Mouse (Mus musculus): Measurements from ENCODE around the gene Adgrl3. TPM values are rescaled to one million over a fixed set of nuclear protein-coding genes. Genes with fewer than 3 reads are reported as not detected.

The Adgrl3 gene
- polyA plus RNA-seq, 1 experiment = 64.4 TPM

DNA sequence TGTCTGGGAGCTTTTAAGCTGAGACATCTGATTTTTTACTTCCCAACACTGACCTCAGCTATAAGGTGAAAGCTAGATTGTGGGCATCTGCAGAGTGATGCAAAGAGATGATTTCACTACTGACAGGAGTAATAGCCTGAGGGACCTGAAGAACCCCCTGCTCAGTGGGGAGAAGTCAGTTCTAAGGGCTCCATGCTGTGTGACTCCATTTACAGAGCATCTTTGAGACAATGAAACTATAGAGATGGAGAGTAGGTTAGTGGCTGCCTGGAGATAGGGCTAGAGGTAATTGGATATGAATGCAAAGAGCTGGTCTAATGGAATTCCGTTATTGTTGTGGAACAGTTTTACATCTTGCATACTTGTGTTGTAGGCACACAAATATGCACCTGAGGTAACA lies 603.9 kb downstream of the Adgrl3 start:
- no peak for DNase-seq (ENCODE audit: extremely low spot score in 1 of 2, low spot score in 1 of 2)

DNA sequence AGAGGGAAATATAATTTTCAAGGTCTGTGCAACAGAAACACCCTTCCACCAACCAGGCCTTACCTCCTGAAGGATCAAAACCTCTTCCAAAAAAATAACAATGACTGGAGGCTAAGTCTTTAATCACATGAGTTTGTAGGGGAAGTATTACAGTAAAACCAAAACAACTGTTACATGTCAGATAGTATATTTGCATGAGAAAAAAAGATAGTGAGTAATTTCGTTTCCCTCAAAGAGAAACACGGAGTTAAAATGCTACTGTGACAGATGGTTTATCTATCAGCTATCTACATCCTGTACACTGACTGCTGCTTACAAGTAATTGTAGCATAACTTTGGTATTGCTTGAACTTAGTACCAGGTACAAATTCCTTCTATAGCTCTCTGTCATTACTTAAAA lies 616.2 kb downstream of the Adgrl3 start:
- no peak for DNase-seq (ENCODE audit: extremely low spot score in 1 of 2, low spot score in 1 of 2)

DNA sequence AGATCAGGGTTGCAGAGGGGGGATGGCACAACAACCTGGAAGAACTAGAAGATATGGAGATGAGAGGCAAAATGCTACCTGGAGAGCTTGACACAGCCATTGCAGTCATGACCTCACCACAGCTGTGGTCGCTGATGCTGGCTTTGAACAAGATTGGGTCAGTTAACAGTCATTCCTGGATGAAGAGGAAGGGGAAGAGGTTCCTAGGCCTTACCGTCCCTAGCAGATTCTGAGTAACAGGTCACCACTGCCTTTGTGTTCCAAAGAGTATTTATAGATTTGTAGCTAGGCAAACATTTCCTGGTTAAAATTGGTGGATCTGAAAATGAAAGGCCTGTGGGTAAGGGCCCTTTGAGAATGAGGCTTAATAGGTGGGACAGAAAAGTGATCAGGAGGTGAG lies 618.5 kb downstream of the Adgrl3 start:
- DNase-seq (ENCODE audit: extremely low spot score in 1 of 2, low spot score in 1 of 2) = no peak

DNA sequence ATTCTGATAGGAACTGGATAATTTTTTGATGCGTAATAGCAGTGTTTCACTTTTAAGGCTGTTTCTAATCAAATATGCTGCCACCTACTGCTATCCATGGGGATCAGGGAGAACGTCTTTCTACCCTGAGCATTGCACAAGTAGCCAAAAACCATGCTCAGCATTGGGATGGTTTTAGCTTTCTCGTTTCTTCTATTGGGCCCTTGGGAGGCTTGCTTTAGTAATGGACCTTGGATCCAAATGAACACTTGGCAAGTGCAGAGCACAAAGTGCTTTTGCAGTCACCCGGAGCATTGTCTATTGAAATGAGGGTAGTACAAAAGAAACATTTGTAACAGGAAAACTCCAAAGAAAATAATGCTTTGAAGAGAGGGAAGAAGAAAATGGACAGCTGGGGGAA lies 620.2 kb downstream of the Adgrl3 start:
- DNase-seq (ENCODE audit: extremely low spot score in 1 of 2, low spot score in 1 of 2) = peak in 1 of 2 experiments; percentile 39

DNA sequence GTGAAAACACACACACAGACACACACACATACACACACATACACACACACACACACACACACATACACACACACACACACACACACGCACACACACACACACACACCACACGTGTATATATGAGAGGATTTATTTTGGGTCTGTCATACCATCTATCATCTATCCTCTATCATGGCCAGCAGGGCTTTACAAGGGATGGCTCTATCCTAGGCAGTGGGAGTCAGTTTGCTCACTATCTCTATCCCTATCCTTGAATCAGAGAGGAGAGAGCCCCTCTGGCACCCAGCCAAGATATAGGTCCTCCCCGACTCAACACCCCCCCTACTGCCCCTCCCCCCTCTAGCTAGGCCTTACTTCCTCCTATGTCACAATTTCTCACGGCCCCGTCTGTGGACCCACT lies 625.6 kb downstream of the Adgrl3 start:
- no peak for DNase-seq (ENCODE audit: extremely low spot score in 1 of 2, low spot score in 1 of 2)

DNA sequence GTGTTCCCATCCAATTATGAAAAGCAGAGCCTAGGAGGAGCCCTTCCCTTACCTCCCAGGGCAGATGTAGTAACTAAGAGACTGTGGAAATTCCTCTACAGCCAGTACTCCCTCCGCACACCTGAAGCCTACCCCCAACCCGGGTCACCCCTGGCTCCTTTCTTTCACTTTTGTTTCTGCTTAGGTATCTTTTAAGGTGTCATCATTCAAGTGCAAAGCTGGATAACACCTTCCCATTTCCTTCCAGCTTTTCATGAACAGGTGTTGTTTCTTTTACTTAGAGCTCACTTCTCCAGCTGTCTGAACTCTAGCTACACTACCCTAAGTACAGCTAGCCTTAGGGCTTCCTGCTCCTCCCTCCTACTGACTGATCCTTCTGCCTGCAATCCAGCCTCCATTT lies 634.0 kb downstream of the Adgrl3 start:
- no peak for DNase-seq (ENCODE audit: extremely low spot score in 1 of 2, low spot score in 1 of 2)

DNA sequence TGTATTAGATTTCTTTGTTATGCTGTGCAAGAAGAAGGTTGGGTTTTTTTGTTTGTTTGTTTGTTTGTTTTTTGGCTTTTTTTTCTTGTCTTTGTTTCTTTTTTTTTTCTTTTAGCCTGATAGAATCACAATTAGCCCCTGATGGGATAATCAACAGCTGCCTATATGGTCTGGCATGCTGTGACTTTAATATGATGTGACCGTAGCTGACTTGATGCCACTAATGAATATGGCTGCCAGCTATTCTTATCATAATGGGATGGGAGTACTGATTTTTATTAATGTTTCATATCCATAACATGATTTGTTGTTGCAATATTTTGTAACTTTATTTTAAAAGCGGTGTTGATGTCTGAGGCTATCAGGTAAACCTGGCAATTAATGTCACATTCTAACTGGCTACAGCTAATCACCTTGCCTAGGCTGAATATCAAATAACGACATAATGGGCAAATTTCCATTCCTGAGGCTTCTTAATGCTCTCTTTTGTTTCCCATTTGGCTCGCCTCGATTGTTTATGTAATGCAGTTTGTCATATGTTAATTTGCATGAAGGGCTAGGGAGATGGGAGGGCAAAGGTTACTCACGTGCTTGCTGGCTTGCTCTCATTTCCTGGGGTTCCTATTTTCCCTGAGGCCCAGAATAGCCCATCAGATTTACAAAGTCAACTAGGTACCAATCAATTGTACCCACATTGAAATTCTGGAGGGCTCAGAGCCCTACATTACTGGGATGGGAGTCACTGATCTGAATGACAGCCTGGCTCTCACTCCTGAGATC lies 641.9 kb downstream of the Adgrl3 start:
- DNase-seq (ENCODE audit: extremely low spot score in 1 of 2, low spot score in 1 of 2) = no peak

DNA sequence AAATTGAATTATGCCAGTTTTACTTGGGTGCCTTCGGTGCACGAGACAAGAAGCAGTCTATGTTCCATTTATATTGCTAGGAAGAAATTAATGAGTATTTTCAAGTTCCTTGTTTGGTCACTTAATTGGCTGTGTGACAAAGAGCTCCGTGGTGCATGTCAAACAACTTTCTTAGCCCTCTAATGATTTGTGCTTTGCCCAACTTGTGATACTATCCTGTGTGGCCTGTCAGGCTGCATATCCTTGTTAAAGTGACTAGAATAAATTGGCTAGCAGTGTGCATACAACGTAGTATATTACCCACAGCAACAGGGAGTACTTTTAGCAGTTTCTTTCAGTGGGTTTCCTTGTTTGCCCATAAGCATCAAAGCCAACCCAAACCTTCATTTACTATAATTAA lies 651.1 kb downstream of the Adgrl3 start:
- no peak for DNase-seq (ENCODE audit: extremely low spot score in 1 of 2, low spot score in 1 of 2)

DNA sequence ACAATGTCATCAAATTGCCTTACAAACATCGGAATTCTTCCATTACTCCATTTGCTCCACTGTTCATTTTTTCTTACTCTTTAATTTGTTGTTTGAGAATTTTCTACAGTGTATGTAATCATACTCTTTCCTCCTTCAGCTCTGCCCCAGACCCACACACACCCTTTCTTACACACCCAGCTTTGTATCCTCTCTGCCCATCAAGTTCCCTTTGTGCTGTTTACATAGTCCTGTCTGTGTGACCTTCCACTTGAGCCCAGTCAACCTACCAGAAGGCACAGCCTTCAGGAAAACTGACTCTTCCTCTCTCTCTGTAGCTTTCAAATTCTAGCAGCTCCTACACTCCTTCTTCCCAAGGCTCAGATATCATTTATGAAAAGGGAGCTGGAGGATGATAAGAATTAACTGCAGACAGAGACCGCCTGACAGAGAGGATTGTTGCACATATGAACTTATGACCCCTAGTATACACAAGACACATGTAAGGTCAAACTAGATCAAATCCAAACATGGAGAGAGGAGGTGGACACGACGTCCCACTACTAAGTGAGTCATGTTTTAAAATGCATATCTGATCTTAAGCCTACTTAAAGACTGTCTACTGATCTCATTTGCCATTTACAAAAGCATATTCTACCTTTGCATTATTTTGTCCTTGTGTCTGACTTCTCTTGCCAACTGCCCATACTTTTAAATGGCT lies 654.5 kb downstream of the Adgrl3 start:
- DNase-seq (ENCODE audit: extremely low spot score in 1 of 2, low spot score in 1 of 2) = no peak

DNA sequence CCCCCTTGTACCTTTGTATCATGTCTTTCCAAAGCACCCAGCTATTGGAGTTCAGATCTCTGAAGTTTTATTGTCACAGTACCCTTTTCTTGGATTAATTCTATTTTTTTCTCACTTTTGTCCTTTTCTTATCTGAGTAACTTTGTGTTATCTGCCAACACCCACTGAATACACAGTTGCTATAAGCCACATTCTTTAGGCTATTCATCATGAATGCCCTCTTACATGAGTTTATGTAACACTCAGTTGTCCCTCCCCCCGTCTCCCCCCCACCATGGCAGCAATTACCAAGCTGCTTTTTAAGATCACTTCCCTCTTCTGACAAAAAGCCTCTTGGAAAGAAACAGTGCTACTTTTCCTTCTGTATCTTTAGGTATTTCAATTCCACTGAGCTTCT lies 655.0 kb downstream of the Adgrl3 start:
- no peak for DNase-seq (ENCODE audit: extremely low spot score in 1 of 2, low spot score in 1 of 2)

DNA sequence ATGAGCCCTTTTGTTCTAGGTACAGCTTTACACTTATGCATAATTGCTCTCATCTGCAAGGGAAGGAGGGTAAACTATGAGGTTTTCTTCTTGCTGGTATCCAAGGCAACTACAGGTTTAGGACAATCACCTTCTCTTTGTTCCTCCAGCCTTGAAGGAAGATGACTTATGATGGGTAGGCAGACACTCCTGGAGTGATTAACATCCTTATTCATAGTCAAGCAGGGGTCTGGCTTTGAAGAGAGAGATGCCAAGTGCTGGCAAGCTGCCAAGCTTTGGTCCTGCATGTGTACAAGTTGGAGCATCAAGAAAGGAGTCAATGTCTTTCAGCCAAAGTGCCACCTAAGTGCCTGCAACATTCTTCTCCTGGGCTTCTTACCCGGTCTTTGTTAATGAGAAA lies 657.0 kb downstream of the Adgrl3 start:
- DNase-seq (ENCODE audit: extremely low spot score in 1 of 2, low spot score in 1 of 2) = no peak

DNA sequence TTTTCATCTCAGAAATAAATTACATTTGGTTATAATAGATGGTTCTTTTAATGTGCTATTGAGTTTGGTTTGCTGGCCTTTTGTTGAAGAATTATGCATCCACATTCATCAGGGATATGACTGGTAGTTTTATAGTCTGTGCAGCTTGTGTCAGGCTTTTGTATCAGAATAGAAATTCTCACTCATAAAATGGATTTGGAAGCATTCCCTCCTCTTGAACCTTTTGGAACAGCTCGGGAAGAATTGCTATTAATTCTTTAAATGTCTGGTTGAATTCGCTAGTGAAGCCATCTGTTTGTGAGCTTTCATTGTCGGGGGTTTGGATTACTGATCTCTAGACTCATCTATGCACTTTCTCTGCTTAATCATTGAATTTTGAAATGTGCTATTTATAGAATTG lies 666.3 kb downstream of the Adgrl3 start:
- DNase-seq (ENCODE audit: extremely low spot score in 1 of 2, low spot score in 1 of 2) = no peak

DNA sequence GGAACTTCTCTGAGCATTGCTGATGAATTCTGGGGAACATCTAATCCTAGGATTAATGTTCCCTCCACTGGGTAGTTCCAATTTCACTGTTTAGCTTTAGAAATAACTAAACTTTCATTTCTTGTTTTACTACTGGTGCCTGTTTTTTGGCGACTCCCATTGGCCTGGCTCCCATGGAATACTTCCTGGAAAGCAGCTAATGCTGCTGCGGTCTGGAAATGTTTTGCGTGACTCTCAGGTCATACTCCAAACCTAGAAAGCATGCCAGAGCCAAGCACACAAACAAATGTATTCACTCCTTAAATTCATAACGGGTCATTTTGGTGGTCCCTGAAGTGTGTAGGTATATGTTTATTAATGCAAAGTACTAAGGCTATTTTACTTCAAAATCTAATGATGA lies 666.9 kb downstream of the Adgrl3 start:
- DNase-seq (ENCODE audit: extremely low spot score in 1 of 2, low spot score in 1 of 2) = no peak

DNA sequence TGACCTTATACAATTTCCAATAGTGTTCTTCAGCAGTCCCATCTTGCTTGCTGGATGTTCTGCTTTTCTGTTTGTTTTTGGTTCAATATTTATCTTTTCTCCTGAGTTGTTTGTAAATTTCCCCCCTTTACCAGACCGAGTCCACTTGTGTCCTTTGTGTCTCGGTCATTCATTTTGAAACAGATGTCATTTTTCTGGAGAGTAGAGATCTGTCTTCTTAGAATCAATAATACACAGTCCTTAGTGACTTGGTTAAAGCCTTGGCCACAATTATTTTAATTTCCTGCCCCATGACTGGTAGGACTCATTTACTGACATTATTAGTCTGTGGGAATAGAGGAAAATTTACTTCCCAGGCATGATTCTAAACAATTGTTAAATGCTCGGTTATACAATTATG lies 709.7 kb downstream of the Adgrl3 start:
- no peak for DNase-seq (ENCODE audit: extremely low spot score in 1 of 2, low spot score in 1 of 2)

DNA sequence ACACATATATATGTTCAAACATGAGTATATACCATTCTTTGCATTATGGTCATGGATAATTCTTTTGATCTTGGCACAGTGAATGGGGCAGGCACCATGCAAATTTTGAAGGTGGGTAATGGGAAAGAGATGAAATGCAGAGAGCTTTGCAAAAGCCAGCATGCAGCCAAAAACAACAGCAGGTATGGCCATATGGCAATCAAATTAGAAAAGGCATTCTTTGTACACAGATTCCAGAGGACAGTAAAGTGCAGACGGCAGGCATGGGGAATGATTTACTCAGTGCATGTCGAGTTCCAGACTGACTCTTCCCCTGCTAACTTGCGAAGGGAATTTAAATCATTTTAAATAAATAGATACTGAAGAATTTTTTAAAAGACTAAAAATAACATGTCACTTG lies 716.1 kb downstream of the Adgrl3 start:
- peak in 1 of 2 experiments; percentile 21 for DNase-seq (ENCODE audit: extremely low spot score in 1 of 2, low spot score in 1 of 2)

DNA sequence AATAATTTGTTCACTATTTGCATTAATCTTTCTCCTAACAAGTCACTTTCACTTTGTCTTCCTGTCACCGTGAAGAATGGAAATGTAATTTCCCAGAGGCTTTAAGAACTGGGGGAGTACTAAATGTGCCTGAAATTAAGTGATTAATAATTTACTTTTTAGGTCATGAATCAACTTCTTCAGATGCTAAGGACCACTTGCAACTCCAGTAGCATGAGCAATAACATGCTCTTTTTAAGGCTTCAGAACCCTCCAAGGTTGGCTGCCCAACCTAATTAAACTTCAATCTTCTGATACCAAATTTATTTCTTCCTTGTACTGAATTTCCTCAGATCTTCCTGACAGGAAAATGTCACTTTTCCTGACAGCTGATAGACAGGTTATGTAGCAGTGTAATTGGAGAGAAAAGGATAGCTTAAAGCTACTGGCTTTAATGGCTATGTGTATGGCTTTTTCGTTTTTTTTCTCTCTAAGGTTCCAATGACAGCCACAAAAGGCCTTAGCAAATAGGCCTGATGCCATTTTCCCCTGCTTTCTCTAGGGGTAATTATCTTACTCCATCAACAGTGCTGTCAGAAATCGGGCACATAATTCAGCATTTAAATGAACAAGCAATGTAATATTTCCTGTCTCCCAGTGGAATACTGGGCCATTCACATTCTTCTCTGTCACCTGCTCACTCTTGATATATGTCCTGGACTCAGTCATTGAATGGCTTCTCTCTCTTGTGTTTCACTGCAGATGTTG lies 718.5 kb downstream of the Adgrl3 start:
- DNase-seq (ENCODE audit: extremely low spot score in 1 of 2, low spot score in 1 of 2) = no peak

DNA sequence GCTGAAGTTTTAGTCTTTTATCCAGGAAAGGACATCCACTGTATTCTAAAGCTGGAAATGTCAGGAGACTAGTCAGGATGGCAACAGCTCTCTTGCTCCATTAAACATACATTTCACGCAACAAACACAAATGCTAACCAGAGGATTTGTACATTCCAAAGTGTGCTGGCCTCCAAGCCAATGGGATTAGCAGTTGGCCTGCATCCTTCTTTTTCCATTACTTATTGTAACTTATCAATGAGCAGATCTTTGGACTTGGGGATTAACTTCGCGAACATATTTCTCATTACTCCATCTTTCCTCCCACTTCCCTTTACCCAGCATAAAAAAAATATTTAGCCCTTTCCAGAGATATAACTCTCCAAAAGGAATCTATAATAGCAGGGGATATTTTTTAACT lies 732.5 kb downstream of the Adgrl3 start:
- no peak for DNase-seq (ENCODE audit: extremely low spot score in 1 of 2, low spot score in 1 of 2)

DNA sequence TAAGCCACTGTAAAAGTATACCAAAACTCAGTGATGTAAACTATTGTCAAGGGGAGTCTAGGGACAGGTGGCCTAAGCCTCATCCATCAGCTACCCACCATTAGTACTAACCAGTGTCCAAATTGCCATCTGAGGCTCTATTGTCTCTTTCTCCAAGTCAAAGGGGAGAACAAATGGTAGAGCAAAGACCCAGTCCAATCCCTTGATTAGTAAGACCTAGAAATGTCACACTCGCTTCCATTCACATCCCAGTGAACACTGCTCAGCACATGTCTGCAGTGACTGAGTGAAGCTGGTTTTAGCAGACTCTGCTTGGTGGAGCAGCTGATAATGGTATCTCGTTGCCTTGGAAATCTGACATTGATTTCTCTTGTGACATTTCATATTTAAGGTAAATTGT lies 735.8 kb downstream of the Adgrl3 start:
- DNase-seq (ENCODE audit: extremely low spot score in 1 of 2, low spot score in 1 of 2) = no peak

DNA sequence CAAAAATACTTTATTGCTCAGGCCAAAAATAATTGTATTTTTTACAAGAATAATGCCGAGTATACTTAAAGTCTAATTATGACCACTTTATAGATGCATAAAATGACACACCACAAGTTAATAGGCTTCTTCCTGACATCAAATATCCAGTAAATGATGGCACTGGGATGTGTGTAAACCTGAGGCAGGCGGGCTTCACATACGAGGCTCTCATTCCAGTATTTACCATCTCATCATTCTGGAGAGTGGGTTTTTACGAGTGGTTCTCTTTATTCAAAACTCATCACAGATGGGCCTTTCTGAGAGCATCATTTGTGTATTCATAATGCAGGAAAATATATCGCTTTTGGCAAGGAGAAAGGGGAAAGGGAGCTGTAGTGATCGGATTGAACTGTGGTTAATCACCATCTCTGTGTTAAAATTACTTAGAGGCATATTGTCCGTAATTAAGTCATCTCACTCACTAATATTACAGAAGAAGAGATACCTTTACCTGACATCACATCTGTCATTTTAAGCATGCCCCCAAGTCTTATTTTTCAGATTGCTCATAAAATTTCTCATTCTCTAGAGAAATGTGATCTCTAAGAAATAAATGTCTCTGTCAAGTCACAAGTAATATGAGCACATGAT lies 737.3 kb downstream of the Adgrl3 start:
- no peak for DNase-seq (ENCODE audit: extremely low spot score in 1 of 2, low spot score in 1 of 2)

DNA sequence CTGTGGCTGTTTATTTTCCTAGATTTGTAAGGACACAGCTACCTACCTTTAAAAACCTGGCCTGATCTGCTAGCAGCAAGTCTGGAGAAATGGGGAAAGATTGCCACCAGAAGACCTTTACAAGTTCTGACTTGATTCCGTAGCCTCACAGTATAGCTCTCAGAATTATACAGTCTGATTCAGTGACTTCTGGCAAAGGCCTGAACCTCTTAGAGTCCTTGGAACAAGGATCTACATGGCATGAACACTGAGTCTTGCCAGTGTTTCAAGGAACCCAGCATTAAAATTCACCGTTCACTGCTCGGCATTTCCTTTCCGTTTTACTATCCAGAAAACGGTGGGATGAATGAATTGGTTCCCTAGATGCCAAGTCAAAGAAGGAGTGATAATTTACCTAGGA lies 756.3 kb downstream of the Adgrl3 start:
- DNase-seq (ENCODE audit: extremely low spot score in 1 of 2, low spot score in 1 of 2) = no peak

DNA sequence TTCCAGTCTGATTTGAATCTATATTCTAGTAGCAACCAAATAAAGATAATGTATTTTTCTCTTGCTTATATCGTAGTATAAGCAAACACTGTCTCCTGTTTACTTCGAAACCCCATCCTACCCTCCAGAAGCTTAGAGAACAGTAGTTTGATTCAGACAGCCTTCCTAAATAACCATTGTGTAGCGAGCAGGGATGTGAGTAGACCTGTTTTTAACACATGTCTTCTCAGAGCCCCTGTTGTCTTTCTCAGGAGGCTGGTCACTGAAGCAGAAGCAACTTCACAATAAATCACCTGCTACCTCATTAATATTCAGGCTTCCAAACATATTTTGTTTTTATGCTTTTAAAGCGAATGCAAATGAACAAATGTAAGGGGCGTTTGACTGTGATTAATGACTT lies 756.8 kb downstream of the Adgrl3 start:
- DNase-seq (ENCODE audit: extremely low spot score in 1 of 2, low spot score in 1 of 2) = no peak

All from frontal cortex, adult 2 months (tissue).